Mouse (Mus musculus) ES-E14 (cell line): ENCODE results near the gene Lmtk3.

Experiments
- CHD2 ChIP-seq: IDR thresholded peaks from 2 replicates; pipeline ENCODE4 v1.6.1; 2014; ENCODE audit warnings: mild to moderate bottlenecking, low read depth, low read length, inconsistent platforms
- HCFC1 ChIP-seq: IDR thresholded peaks from 2 replicates; pipeline ENCODE4 v1.6.1; 2012; ENCODE audit warnings: low read length, inconsistent platforms, borderline replicate concordance; ENCODE audit not compliant: insufficient read depth
- MAFK ChIP-seq: IDR thresholded peaks from 2 replicates; pipeline ENCODE4 v1.6.1; 2014; ENCODE audit warnings: mild to moderate bottlenecking, low read depth, low read length, inconsistent platforms; ENCODE audit not compliant: insufficient read depth
- ZC3H11A ChIP-seq: IDR thresholded peaks from 2 replicates; pipeline ENCODE4 v1.6.1; 2012; ENCODE audit warnings: low read depth, mild to moderate bottlenecking, inconsistent platforms, low read length, borderline replicate concordance

GRCm38 (mm10) chr7:45798511-45798836 lies 14.9 kb downstream of the Lmtk3 start:
- TF ChIP-seq HCFC1: no peak
- no peak for TF ChIP-seq MAFK
- no peak for TF ChIP-seq ZC3H11A
- no peak for TF ChIP-seq CHD2
